Mouse (Mus musculus): ENCODE measurements around the gene Gm21149.
"Not testable (repeated sequence)": the region's sequence is repeated elsewhere in the genome, so short reads cannot be mapped to it uniquely, and the experiment has no call there.

The Gm21149 gene

DNA sequence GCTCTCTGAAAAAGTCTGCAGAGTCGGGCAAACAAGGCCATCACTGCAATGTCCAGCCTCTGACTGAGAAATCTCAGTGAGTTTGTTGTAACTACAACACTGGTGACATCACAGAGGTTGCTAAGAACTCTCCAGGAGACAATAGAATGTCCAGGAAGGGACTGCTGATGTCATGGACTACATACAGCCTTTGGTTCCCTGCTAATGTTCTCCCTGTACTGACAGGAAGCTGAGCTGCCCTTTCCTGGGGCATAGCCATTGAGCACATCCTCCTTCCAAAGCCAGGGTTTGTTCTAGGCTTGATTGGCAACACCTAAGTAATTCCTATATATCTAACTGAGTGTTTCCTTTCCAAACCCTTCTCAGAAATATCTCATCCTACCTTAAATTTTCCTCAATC, at the start of gene Gm21149:
Gene Gm21149, minus strand, starts transcription at position 101 of the 400 bp plus-strand sequence.
- DNase-seq (ENCODE audit: low spot score) = not testable (repeated sequence)

GRCm38 (mm10) chr5:15522470-15522869, 46.1 kb upstream of the Gm21149 start:
- not testable (repeated sequence) for DNase-seq (ENCODE audit: low spot score)

GRCm38 (mm10) chr5:15522028-15522427, 45.7 kb upstream of the Gm21149 start:
- DNase-seq (ENCODE audit: low spot score) = not testable (repeated sequence)

DNA sequence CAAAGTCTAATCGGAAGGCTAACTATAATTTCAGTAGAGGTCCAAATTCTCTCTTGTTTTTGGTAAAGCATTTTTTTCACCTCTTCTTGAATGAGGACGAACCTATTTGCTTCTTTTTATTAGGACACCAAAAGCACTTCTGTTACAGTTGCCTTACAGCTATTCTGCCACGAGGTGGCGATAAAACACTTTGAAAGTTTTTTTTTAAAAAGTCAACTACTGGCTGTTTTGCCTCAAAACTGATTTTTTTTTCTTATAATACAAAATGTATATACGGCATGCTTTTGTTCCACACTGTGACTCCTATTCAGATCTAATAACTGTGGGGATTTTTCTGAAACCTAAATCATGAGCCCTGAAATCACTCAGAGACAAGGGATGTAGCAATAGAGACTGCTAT, 44.1 kb upstream of the Gm21149 start:
- DNase-seq (ENCODE audit: low spot score) = not testable (repeated sequence)

- DNase-seq (ENCODE audit: low spot score) = not testable (repeated sequence)
Observed at GRCm38 (mm10) chr5:15517150-15517549, 40.8 kb upstream of the Gm21149 start.

- DNase-seq (ENCODE audit: low spot score) = not testable (repeated sequence)
Observed at GRCm38 (mm10) chr5:15512236-15512635, 35.9 kb upstream of the Gm21149 start.

DNA sequence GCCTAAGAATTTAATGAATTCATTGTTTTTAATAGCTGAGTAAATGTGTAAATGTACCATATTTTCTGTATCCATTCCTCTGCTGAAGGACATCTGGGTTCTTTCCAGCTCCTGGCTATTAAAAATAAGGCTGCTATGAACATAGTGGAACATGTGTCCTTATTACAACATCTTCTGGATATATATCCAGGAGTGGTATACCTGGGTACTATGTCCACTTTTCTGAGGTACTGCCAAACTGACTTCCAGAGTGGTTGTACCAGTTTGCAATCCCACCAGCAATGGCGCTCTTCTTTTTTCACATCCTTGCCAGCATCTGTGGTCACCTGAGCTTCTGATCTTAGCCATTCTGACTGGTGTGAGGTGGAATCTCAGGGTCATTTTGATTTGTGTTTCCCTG, 33.6 kb upstream of the Gm21149 start:
- DNase-seq (ENCODE audit: low spot score) = not testable (repeated sequence)

DNA sequence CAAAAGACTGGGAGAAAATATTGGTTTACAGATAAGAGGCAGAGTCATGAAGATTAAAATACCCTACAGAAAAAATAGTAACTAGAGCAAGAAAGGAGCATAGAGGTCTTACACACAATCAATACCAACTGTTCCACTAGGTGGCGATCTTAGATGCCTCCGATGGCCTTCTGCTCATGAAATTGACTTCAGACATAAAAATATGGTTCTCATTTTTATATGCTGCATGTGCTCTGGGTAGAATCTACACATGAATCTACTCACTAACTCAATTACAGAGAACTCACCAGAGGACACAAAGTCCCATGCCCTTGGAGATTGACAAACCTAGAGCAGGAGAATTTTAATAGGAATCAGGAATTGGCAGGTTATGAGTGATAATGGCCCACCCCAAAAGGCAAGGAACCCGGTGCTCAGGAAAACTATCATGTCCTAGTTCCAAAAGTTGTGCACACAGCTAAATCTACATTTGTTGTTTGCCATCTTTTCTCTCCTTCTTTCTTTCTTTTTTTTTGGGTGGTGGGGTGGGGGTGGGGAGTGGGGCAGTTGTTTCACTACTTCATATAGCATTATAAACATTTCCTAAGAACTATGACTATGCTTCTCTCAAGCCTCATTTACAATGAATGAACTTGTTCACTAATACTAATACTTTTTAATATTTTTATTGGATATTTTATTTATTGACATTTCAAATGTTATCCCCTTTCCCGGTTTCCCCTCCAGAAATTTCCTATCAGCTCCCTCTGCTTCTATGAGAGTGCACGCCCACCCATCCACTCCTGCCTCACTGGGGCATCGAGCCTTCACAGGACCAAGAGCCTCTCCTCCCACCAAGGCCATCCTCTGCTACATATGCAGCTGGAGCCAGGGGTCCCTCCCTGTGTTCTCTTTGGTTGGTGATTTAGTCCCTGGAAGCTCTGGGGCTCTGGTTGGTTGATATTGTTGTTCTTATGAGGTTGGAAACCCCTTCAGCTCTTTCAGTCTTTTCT, 32.4 kb upstream of the Gm21149 start:
- not testable (repeated sequence) for DNase-seq (ENCODE audit: low spot score)

GRCm38 (mm10) chr5:15507757-15508459, 31.6 kb upstream of the Gm21149 start:
- not testable (repeated sequence) for DNase-seq (ENCODE audit: low spot score)

GRCm38 (mm10) chr5:15507309-15507619, 30.9 kb upstream of the Gm21149 start:
- DNase-seq (ENCODE audit: low spot score) = no peak

DNA sequence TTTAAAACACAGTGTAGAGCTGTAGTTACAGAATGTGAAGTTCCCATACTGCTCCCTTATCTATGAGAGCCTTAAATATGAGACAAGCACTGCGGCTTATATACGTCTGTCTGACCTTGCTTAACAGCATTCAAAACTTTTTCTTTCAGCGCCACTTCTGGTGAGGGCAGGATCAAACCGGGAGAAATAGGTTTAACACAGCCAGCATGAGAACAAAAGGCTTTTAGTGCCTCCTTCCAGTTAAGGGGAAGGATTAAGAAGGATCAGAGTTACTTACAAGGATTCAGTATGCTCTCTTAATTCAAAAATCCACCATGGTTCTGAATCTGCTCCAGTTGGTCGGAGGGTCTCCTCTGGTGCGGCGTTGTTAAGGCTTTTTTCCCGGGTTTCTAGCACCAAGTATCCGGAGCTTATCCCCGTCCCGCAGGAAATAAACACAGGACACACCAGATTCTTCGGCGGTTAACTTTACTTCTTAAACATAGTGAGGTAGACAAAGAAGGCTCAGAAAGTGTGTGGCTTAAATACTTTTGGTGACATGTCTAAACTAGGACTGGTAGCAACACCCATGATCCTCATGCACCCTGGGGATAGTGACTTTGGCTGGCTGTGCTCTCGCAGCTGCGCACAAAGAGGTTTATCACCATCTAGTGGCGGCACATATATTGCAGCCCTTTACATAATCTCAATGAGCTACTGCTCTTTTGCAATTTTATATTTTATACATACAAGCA, 30.4 kb upstream of the Gm21149 start:
- DNase-seq (ENCODE audit: low spot score) = no peak

- DNase-seq (ENCODE audit: low spot score) = not testable (repeated sequence)
Observed at GRCm38 (mm10) chr5:15498774-15499400, 22.6 kb upstream of the Gm21149 start.

GRCm38 (mm10) chr5:15498350-15498749, 22.0 kb upstream of the Gm21149 start:
- not testable (repeated sequence) for DNase-seq (ENCODE audit: low spot score)

DNA sequence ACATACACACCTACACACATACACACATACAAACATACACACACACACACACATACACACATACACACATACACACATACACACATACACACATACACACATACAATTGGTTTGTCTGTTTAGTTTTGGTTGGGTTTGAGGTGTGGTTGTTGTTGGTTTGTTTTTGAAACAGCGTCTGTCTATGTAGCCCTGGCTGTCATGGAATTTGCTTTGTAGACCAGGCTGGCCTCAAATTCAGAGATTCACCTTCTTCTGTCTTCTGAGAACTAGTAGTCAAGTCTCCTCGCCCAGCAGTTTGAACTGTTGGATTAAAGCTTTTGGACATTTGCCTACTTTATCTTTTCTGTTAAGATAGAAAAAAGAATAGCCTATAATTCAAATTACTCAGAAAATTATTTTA, 14.6 kb upstream of the Gm21149 start:
- not testable (repeated sequence) for DNase-seq (ENCODE audit: low spot score)

DNA sequence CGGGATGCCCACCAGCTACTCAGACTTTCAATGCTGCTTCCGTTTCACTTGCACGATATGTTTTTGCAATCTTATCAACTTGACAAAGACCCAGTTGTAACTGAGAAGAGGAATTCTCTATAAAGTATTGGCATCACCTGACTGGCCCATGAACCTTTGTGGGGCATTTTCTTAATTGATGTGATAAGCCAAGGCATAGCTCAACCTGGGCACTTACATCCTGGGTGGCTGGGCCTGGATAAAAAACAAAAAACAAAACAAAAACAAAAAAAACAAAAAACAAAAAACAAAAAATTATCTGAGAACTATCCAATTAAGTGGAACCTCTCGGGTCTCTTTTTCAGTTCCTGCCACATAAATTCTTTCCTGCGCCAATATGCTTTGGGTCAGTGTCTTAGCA, 12.4 kb upstream of the Gm21149 start:
- DNase-seq (ENCODE audit: low spot score) = no peak

GRCm38 (mm10) chr5:15484616-15485015, 8.3 kb upstream of the Gm21149 start:
- not testable (repeated sequence) for DNase-seq (ENCODE audit: low spot score)

DNA sequence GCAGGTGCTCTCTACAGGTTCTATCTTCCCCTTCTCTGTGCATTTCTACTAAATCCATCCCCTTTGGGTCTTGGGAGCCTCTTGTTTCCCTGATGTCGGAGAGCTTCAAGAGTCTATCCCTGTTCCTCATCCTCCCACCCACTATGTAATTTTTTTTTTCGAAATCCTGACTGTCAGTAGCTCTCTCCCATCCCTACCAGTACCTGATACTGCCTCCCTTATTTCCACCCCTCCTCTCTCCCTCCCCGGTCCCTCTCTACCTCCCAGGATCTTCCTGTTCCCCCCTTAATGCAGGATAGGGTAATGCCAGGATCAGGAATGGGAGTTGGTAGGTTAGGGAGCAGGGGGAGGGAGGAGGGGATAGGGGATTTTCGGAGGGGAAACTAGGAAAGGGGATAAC, 7.3 kb upstream of the Gm21149 start:
- DNase-seq (ENCODE audit: low spot score) = not testable (repeated sequence)

DNA sequence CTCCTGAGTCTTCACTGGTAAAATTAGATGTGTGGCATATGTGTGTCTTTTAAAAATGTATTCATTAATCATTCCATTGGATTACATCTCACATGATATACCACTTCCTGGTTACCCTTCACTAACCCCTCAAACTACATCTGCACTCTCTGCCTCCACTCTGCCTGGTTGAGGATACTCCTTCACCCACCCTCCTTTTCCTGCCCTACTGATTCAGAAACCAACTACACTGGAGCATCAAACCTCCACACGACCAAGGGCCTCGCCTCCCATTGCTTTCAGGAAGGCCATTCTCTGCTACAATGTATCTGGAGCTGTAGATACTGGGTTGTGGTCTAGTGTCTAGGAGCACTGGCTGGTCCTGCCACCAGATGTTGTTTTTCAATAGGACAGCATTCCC, 6.5 kb upstream of the Gm21149 start:
- DNase-seq (ENCODE audit: low spot score) = not testable (repeated sequence)

DNA sequence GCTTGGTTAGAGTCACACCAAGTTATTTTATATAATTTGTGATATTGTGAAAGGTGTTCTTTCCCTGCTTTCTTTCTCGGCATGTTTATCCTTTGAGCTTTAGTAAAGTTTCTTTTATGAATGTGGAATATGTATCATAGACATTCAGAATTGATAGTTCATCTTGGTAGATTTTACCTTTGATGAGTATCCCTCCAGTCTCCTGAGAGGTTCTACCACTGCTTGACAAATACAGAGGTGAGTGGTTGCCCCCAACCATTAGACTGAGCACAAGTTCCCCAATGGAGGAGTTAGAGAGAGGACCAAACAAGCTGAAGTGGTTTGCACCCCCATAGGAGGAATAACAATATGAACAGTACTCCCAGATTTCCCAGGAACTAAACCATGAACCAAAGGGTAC, 6.2 kb downstream of the Gm21149 start:
- not testable (repeated sequence) for DNase-seq (ENCODE audit: low spot score)

DNA sequence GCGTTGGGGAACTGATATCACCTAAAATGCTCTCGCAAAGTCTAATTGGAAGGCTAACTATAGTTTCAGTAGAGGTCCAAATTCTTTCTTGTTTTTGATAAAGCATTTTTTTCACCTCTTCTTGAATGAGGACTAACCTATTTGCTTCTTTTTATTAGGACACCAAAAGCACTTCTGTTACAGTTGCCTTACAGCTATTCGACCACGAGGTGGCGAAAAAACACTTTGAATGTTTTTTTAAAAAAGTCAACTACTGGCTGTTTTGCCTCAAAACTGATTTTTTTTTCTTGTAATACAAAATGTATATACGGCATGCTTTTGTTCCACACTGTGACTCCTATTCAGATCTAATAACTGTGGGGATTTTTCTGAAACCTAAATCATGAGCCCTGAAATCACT, 8.6 kb downstream of the Gm21149 start:
- not testable (repeated sequence) for DNase-seq (ENCODE audit: low spot score)

GRCm38 (mm10) chr5:15466218-15466617, 10.1 kb downstream of the Gm21149 start:
- not testable (repeated sequence) for DNase-seq (ENCODE audit: low spot score)

- DNase-seq (ENCODE audit: low spot score) = not testable (repeated sequence)
Observed at GRCm38 (mm10) chr5:15463561-15463960, 12.8 kb downstream of the Gm21149 start.

All from lung, postnatal 25 days (tissue).